Comparison of ENCODE assay signal across 10 mouse cellular contexts in the genomic region with DNA sequence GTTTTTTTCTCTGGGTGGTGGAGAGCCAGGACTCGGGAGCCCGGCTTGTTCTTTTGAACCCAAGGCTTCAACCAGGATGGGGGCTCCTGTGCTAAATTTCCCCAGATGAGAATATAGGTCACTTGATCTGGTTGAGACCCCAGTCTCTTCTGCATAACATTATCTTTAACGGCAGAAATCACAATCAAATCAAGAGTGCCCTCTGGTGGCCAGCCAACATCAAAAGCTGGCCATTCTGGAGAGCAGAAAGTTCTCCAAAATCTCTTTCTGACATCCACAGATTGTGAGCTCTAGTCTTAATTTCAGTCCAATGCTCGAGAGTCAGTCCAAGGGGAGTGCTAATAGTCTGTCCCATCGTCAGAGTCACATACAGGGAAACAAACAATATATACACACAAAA. TPM values are rescaled to one million over a fixed set of nuclear protein-coding genes. Genes with fewer than 3 reads are reported as not detected.
"Had no signal": no experiment of that assay in that cellular context is flagged by ENCODE, and none has a peak within 500 bp of the region (broad histone marks: within the 10 kb centered on the region; RNA-seq: fewer than 3 reads in every experiment).

No protein-coding gene starts in this region.

RNA-seq across cellular contexts. Expression of a gene that starts 7.7 kb away (rescaled TPM):
- total RNA-seq: layer of hippocampus, postnatal 25 days; left cerebral cortex, adult 8-10 months; left cerebral cortex, postnatal 25 days had no signal
- polyA plus RNA-seq: limb, embryonic 11.5 days; macrophage; midbrain, embryonic 12.5 days; myocyte; neural tube, embryonic 11.5 days; neural tube, embryonic 15.5 days had no signal

RNA-seq across cellular contexts. Expression of a gene that starts 43.0 kb away (rescaled TPM):
- polyA plus RNA-seq: limb, embryonic 15.5 days; macrophage had no signal

RNA-seq across cellular contexts. Expression of a gene that starts 43.7 kb away (rescaled TPM):
- polyA plus RNA-seq: limb, embryonic 11.5 days; macrophage; myocyte had no signal
